Mouse (Mus musculus) heart, adult 2 months (tissue): ENCODE data around the gene Zscan25.
"Not testable (repeated sequence)": the region's sequence is repeated elsewhere in the genome, so short reads cannot be mapped to it uniquely, and the experiment has no call there.

ENCODE experiments used
- CTCF ChIP-seq: fragments of 200-600 bp; IDR thresholded peaks from 2 replicates; pipeline ENCODE4 v1.8.1; 2022; ENCODE audit warnings: antibody characterized with exemption, mild to moderate bottlenecking, moderate library complexity
- POLR2A ChIP-seq: fragments of 200-500 bp; IDR thresholded peaks from 2 replicates; pipeline ENCODE4 v1.6.1; 2011; ENCODE audit warnings: mild to moderate bottlenecking, low read depth, low read length, control low read depth; ENCODE audit not compliant: insufficient read depth

- not testable (repeated sequence) for TF ChIP-seq CTCF, POLR2A
Observed at GRCm38 (mm10) chr5:145273568-145273967, 6.7 kb upstream of the Zscan25 start.
